ENCODE assay signal across 26 mouse cellular contexts in genomic region chrX:100832806-100833205, GRCm38 (mm10).
"Had no signal": no experiment of that assay in that cellular context is flagged by ENCODE, and none has a peak within 500 bp of the region (broad histone marks: within the 10 kb centered on the region; RNA-seq: fewer than 3 reads in every experiment).

No protein-coding gene starts in this region.

- H3K27ac ChIP-seq: embryonic facial prominence, embryonic 10.5 days; embryonic facial prominence, embryonic 12.5 days; embryonic facial prominence, embryonic 13.5 days; embryonic facial prominence, embryonic 15.5 days; forebrain, embryonic 10.5 days; forebrain, embryonic 12.5 days; forebrain, embryonic 13.5 days; gastrocnemius, adult 2 months; heart, adult 2 months; heart, embryonic 10.5 days had no signal

- DNase-seq: cerebellum, adult 9-11 months; cerebellum, postnatal 10 days; cerebellum, postnatal 14 days; cerebellum, postnatal 25 days; cerebellum, postnatal 36 days; embryo, embryonic 11 days; forebrain, postnatal 0 days; gastrocnemius, adult 2 months; gastrocnemius, postnatal 10 days; gastrocnemius, postnatal 14 days; gastrocnemius, postnatal 25 days; gastrocnemius, postnatal 36 days; heart, adult 11 months; heart, adult 18-20 months; heart, adult 2 months had no signal

- H3K4me2 ChIP-seq: embryonic facial prominence, embryonic 12.5 days; embryonic facial prominence, embryonic 13.5 days; embryonic facial prominence, embryonic 15.5 days; forebrain, embryonic 12.5 days; forebrain, embryonic 13.5 days had no signal

- H3K9ac ChIP-seq: embryonic facial prominence, embryonic 12.5 days; embryonic facial prominence, embryonic 13.5 days; embryonic facial prominence, embryonic 15.5 days; forebrain, embryonic 12.5 days; forebrain, embryonic 13.5 days; forebrain, postnatal 0 days had no signal

- ATAC-seq: forebrain, embryonic 13.5 days; forebrain, embryonic 14.5 days; forebrain, embryonic 16.5 days; forebrain, postnatal 0 days had no signal

- H3K4me1 ChIP-seq: embryonic facial prominence, embryonic 10.5 days; embryonic facial prominence, embryonic 12.5 days; embryonic facial prominence, embryonic 13.5 days; embryonic facial prominence, embryonic 15.5 days; forebrain, embryonic 10.5 days; forebrain, embryonic 12.5 days; forebrain, embryonic 13.5 days; heart, embryonic 10.5 days had no signal

- H3K4me3 ChIP-seq: embryonic facial prominence, embryonic 10.5 days; embryonic facial prominence, embryonic 12.5 days; embryonic facial prominence, embryonic 13.5 days; embryonic facial prominence, embryonic 15.5 days; erythroblast, embryonic 14.5 days; forebrain, embryonic 10.5 days; forebrain, embryonic 12.5 days; forebrain, embryonic 13.5 days; gastrocnemius, adult 2 months; heart, adult 2 months; heart, embryonic 10.5 days had no signal

- H3K9me3 ChIP-seq: embryonic facial prominence, embryonic 10.5 days; embryonic facial prominence, embryonic 12.5 days; embryonic facial prominence, embryonic 13.5 days; embryonic facial prominence, embryonic 15.5 days; forebrain, embryonic 10.5 days; forebrain, embryonic 12.5 days; forebrain, embryonic 13.5 days; heart, embryonic 10.5 days had no signal

- H3K36me3 ChIP-seq: embryonic facial prominence, embryonic 10.5 days; embryonic facial prominence, embryonic 12.5 days; embryonic facial prominence, embryonic 13.5 days; embryonic facial prominence, embryonic 15.5 days; forebrain, embryonic 10.5 days; forebrain, embryonic 12.5 days; heart, embryonic 10.5 days had no signal

- H3K27me3 ChIP-seq: embryonic facial prominence, embryonic 15.5 days; forebrain, embryonic 13.5 days had no signal
